ENCODE assay signal across 31 mouse cellular contexts in the genomic region with DNA sequence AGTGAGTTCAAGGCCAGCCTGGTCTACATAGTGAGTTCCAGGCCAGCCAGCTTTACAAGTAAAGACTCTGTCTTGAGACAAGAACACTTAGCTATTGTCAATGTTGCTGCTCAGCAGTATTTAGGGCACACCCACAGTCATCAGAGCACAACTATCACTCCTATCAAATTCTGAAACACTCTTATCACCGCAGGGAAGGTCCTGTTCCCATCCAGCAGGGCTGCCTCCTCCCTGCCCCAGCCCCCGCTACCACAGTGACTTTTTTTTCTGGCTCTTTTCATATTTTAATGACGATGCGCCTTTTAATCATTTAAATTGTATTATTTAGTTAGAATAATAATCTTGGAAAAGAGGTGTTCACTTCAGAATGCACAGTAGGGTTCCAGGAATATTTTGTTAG. TPM values are rescaled to one million over a fixed set of nuclear protein-coding genes. Genes with fewer than 3 reads are reported as not detected.
DNase-seq lines count a peak whose midpoint lies in the region; ATAC-seq and TF ChIP-seq lines count a peak whose summit lies in the region.
"Had no signal": no experiment of that assay in that cellular context is flagged by ENCODE, and none has a peak within 500 bp of the region (broad histone marks: within the 10 kb centered on the region; RNA-seq: fewer than 3 reads in every experiment).

No protein-coding gene starts in this region.

- no peak for TF ChIP-seq POLR2A in testis, adult 2 months (IDR thresholded peaks at IDR 0.05; ENCODE audit: control insufficient read depth, low read depth, low read length)

- TF ChIP-seq CTCF in testis, adult 2 months (IDR thresholded peaks at IDR 0.05; ENCODE audit: control insufficient read depth, insufficient read depth, insufficient replicate concordance, low read depth, low read length) = no peak

- H3K27ac ChIP-seq in testis, adult 2 months (ENCODE audit: control insufficient read depth, insufficient read depth, low read depth, low read length) = peak overlapping the region; percentile 49; the same call in 1 of the 2 replicates
- H3K27ac ChIP-seq: embryonic facial prominence, embryonic 12.5 days; forebrain, embryonic 15.5 days; gastrocnemius, adult 2 months; hindbrain, embryonic 13.5 days; limb, embryonic 10.5 days; limb, embryonic 15.5 days; lung, embryonic 15.5 days; midbrain, embryonic 12.5 days; neural tube, embryonic 12.5 days had no signal

- no peaks in the 10 kb centered on the region for H3K27me3 ChIP-seq in testis, adult 2 months (ENCODE audit: control insufficient read depth, insufficient read depth, low read length)
- H3K27me3 ChIP-seq: embryonic facial prominence, embryonic 12.5 days; forebrain, embryonic 15.5 days; hindbrain, embryonic 13.5 days; limb, embryonic 15.5 days; lung, embryonic 15.5 days; midbrain, embryonic 12.5 days; neural tube, embryonic 12.5 days; Patski had no signal

- peak; percentile 63 for ATAC-seq in megakaryocyte progenitor cell, adult 5-6 weeks (replicated peaks; ENCODE audit: poor library complexity)
- ATAC-seq: forebrain, embryonic 15.5 days; intestine, postnatal 0 days; Patski had no signal

- no peaks in the 10 kb centered on the region for H3K36me3 ChIP-seq in testis, adult 2 months (ENCODE audit: control insufficient read depth, insufficient read depth, low read length)
- H3K36me3 ChIP-seq: embryonic facial prominence, embryonic 12.5 days; forebrain, embryonic 15.5 days; G1E; hindbrain, embryonic 13.5 days; limb, embryonic 10.5 days; limb, embryonic 15.5 days; lung, embryonic 15.5 days; midbrain, embryonic 12.5 days; neural tube, embryonic 12.5 days had no signal

- no peak for DNase-seq in testis, postnatal 10 days (ENCODE audit: low spot score)
- peak; percentile 68 for DNase-seq in ZHBTc4 (ENCODE audit: low read depth, low spot score)
- DNase-seq in adrenal gland, adult 2 months = no peak
- no peak for DNase-seq in cerebellum, adult 9-11 months
- no peak for DNase-seq in adrenal gland, postnatal 10 days
- DNase-seq: adrenal gland, adult 8-10 months; cerebellum, adult 8-10 months; cerebellum, postnatal 36 days; embryo, embryonic 11 days; gastrocnemius, adult 2 months; gastrocnemius, postnatal 36 days; heart, adult 18-20 months; heart, postnatal 4 days; kidney, postnatal 14 days; layer of hippocampus, adult 9-11 months; right cerebral cortex, postnatal 4 days; thymus, postnatal 14 days had no signal

- peaks cover 3% of the 10 kb centered on the region; the same call in 1 of the 2 replicates for H3K4me1 ChIP-seq in testis, adult 2 months (ENCODE audit: control insufficient read depth, insufficient read depth, low read length)
- H3K4me1 ChIP-seq: embryonic facial prominence, embryonic 12.5 days; forebrain, embryonic 15.5 days; hindbrain, embryonic 13.5 days; limb, embryonic 15.5 days; neural tube, embryonic 12.5 days had no signal

- no peak overlapping the region for H3K4me3 ChIP-seq in testis, adult 2 months (ENCODE audit: control insufficient read depth, low read depth, low read length)
- H3K4me3 ChIP-seq: embryonic facial prominence, embryonic 12.5 days; forebrain, embryonic 15.5 days; gastrocnemius, adult 2 months; hindbrain, embryonic 13.5 days; limb, embryonic 10.5 days; limb, embryonic 15.5 days; lung, embryonic 15.5 days; midbrain, embryonic 12.5 days; myocyte; neural tube, embryonic 12.5 days had no signal

RNA-seq across cellular contexts. Expression of a gene that starts 16.3 kb away (rescaled TPM):
- polyA plus RNA-seq in testis, adult 2 months (2012; rRNA removed) = 17.2 and 18.2 TPM in 2 replicates
- 25.4 and 27.1 TPM in 2 replicates for total RNA-seq in megakaryocyte progenitor cell, adult 5-6 weeks (2015)
- total RNA-seq in megakaryocyte progenitor cell, adult 5-6 weeks (2017) = 17.6 and 27.3 TPM in 2 replicates
- total RNA-seq in adrenal gland, adult 2 months (2021) = 10 to 100 TPM; 20.3 to 30.5 TPM
- 18.4 and 23.3 TPM in 2 replicates for polyA plus RNA-seq in adrenal gland, adult 2 months (2012; rRNA removed)
- total RNA-seq in adrenal gland, postnatal 10 days (2021) = 10 to 100 TPM; 25.0 to 33.7 TPM

RNA-seq across cellular contexts. Expression of a gene that starts 52.2 kb away (rescaled TPM):
- 25.8 and 28.0 TPM in 2 replicates for polyA plus RNA-seq in testis, adult 2 months (2012; rRNA removed)
- 84.3 and 95.9 TPM in 2 replicates for total RNA-seq in megakaryocyte progenitor cell, adult 5-6 weeks (2015)
- total RNA-seq in megakaryocyte progenitor cell, adult 5-6 weeks (2017) = 133 and 162 TPM in 2 replicates
- total RNA-seq in adrenal gland, adult 2 months (2021) = 100 to 1,000 TPM in 1 of 2 experiments, 10 to 100 TPM in 1; 90.8 to 102 TPM
- 3.0 and 4.2 TPM in 2 replicates for polyA plus RNA-seq in adrenal gland, adult 2 months (2012; rRNA removed)
- 10 to 100 TPM; 78.7 to 84.8 TPM for total RNA-seq in adrenal gland, postnatal 10 days (2021)
